9 mouse cellular contexts compared by ENCODE assay signal in the genomic region with DNA sequence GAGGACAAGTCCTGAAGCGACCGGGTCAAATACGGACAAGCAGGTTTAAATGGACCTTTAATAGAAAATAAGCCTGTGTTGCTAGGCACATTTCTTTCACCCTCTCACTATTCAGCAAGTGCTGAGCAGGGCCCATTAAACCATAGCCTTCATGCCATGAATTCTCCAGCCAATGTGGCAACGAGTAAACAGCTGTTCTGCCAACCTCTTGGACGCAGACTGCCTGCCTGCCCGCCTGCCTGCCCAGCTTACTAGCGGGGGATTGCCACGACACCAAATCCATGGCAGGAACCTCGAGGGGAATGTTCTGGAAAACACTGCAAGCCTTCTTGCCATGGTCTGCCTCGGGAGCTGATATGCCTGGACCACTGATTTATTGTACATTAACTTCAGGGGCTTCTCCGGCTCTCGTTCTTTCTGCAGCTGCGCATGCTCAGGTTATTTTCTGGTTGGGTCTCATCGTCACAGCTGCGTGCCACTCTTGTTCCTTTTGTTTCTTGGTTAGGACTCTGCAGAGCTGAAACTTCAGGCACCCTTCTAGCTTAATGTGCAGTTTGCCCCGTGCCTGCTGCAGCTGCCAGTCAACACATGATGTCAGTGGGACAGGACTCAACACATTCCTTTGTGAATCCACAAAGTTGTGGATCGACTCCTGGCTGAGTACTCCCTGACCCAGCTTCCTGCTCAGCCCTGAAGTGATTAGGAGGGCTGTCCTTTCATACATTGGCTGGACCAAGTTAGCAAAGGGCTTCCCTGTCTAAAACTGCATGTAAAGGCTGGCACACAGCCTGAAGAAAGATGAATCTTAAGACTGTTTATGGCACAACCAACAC.
DNase-seq lines count a peak whose midpoint lies in the region; ATAC-seq and TF ChIP-seq lines count a peak whose summit lies in the region.
"Had no signal": no experiment of that assay in that cellular context is flagged by ENCODE, and none has a peak within 500 bp of the region (broad histone marks: within the 10 kb centered on the region; RNA-seq: fewer than 3 reads in every experiment).

No protein-coding gene starts in this region.

- TF ChIP-seq CTCF in ES-Bruce4 (IDR thresholded peaks at IDR 0.05; ENCODE audit: low read depth, low read length): no peak

- H3K4me1 ChIP-seq in ES-Bruce4 (ENCODE audit: control insufficient read depth, insufficient read depth, low read length): peaks cover 2% of the 10 kb centered on the region
- H3K4me1 ChIP-seq in midbrain, embryonic 14.5 days (ENCODE audit: control insufficient read depth, insufficient read depth, low read length): no peaks in the 10 kb centered on the region

- H3K36me3 ChIP-seq in ES-Bruce4 (ENCODE audit: control insufficient read depth, insufficient read depth, low read length, poor library complexity, severe bottlenecking): no peaks in the 10 kb centered on the region
- no peaks in the 10 kb centered on the region for H3K36me3 ChIP-seq in midbrain, embryonic 14.5 days (ENCODE audit: control insufficient read depth, insufficient read depth, low read length)

- no peak overlapping the region for H3K27ac ChIP-seq in ES-Bruce4 (ENCODE audit: insufficient read depth, low read length)
- no peak overlapping the region for H3K27ac ChIP-seq in midbrain, embryonic 14.5 days (replicated peaks; ENCODE audit: low read depth, low read length)

- WGBS in midbrain, embryonic 14.5 days: 26% methylated on average over 17 of the region's 17 CpGs

- H3K9me3 ChIP-seq in ES-Bruce4 (replicated peaks; ENCODE audit: control insufficient read depth, insufficient read depth, low read length, poor library complexity, severe bottlenecking): no peaks in the 10 kb centered on the region
- H3K9me3 ChIP-seq in midbrain, embryonic 14.5 days (ENCODE audit: control insufficient read depth, low read length): no peaks in the 10 kb centered on the region

- TF ChIP-seq EP300 in ES-Bruce4 (IDR thresholded peaks at IDR 0.05; ENCODE audit: insufficient read depth, low read depth, low read length): 0 out of 2 replicates have a peak, but pooled peaks have one; percentile 43

- no peak overlapping the region for H3K4me3 ChIP-seq in ES-Bruce4 (ENCODE audit: low read depth, low read length)
- H3K4me3 ChIP-seq in midbrain, embryonic 14.5 days (replicated peaks; ENCODE audit: low read depth, low read length): 0 out of 2 replicates have a peak overlapping the region, but pooled peaks have one; percentile 8
- H3K4me3 ChIP-seq: erythroblast, embryonic 14.5 days had no signal

- ATAC-seq in midbrain, embryonic 14.5 days (ENCODE audit: low FRiP score, low TSS enrichment): no peak

- peak overlapping the region; percentile 36 for H3K4me2 ChIP-seq in midbrain, embryonic 14.5 days (ENCODE audit: low read length)

- DNase-seq in gastrocnemius, adult 18-20 months (ENCODE audit: low spot score): peak; percentile 11
- no peak for DNase-seq in gastrocnemius, adult 8-10 months (ENCODE audit: low spot score in 2 of 2)
- DNase-seq in frontal cortex, postnatal 36 days (ENCODE audit: low spot score in 2 of 2): peak; percentile 11 to 37
- DNase-seq in kidney, postnatal 36 days: peak; percentile 38 to 42
- DNase-seq in midbrain, embryonic 14.5 days: peak; percentile 37
- no peak for DNase-seq in urinary bladder, postnatal 25 days (ENCODE audit: low spot score)
- DNase-seq in spleen, postnatal 10 days (ENCODE audit: low spot score in 2 of 2): no peak

- TF ChIP-seq POLR2A in ES-Bruce4 (IDR thresholded peaks at IDR 0.05; ENCODE audit: insufficient read depth, low read length): no peak

- no peaks in the 10 kb centered on the region for H3K27me3 ChIP-seq in ES-Bruce4 (ENCODE audit: control insufficient read depth, insufficient read depth, low read length, poor library complexity, severe bottlenecking)
- H3K27me3 ChIP-seq in midbrain, embryonic 14.5 days (ENCODE audit: control insufficient read depth, insufficient read depth, low read length): peaks cover 8% of the 10 kb centered on the region; the same call in 1 of the 2 replicates

- no peak overlapping the region for H3K9ac ChIP-seq in ES-Bruce4 (ENCODE audit: low read depth, poor library complexity, severe bottlenecking)
- peak overlapping the region; percentile 26; the same call in 1 of the 2 replicates for H3K9ac ChIP-seq in midbrain, embryonic 14.5 days (replicated peaks; ENCODE audit: low read length)

Comparison
In these comparisons a context has a peak if more than half of its experiments do, and no peak if none do; other contexts are left out.
1. DNase-seq: peak in gastrocnemius, adult 18-20 months (single experiment), frontal cortex, postnatal 36 days (2 of 2), kidney, postnatal 36 days (2 of 2) and midbrain, embryonic 14.5 days (single experiment); none in gastrocnemius, adult 8-10 months (0 of 2), urinary bladder, postnatal 25 days (single experiment) and spleen, postnatal 10 days (0 of 2).